Mouse (Mus musculus) kidney, adult 2 months (tissue): ENCODE measurements around the gene Leprot.

Source experiments
- CTCF ChIP-seq: fragments of 200-500 bp; conservative IDR thresholded peaks from 2 replicates; pipeline ENCODE4 v1.5.1; 2011; ENCODE audit warnings: low read depth, mild to moderate bottlenecking, control low read depth, low read length, moderate library complexity, mixed read lengths; ENCODE audit not compliant: insufficient read depth, insufficient read length
- POLR2A ChIP-seq: fragments of 200-500 bp; IDR thresholded peaks from one replicate; pipeline ENCODE4 v1.6.1; 2011; ENCODE audit warnings: low read depth, low read length, control low read depth

GRCm38 (mm10) chr4:101650961-101651360 is 3.4 kb downstream of the Leprot start:
- TF ChIP-seq POLR2A (no peak), CTCF (no peak)
